Mouse (Mus musculus) cerebellum, adult 2 months (tissue): ENCODE results near the gene Pdzd2. TPM values are rescaled to one million over a fixed set of nuclear protein-coding genes. Genes with fewer than 3 reads are reported as not detected.
A peak's percentile ranks its signal among the peaks of the same experiment; 100 is the strongest.

Experiments used
- DNase-seq, 2 experiments: peaks; one replicate each; pipeline ENCODE4 v3.0.0; 2021
- H3K27ac ChIP-seq: fragments of 200-500 bp; 2 replicates; pipeline ENCODE4 v1.5.1; 2012; ENCODE audit warnings: low read length, control low read depth, inconsistent platforms; ENCODE audit not compliant: insufficient read depth
- H3K27me3 ChIP-seq: fragments of 200-500 bp; 2 replicates; pipeline ENCODE4 v1.6.1; 2012; ENCODE audit warnings: inconsistent platforms, mild to moderate bottlenecking, low read length, moderate library complexity; ENCODE audit not compliant: control insufficient read depth, insufficient read depth
- H3K4me1 ChIP-seq: fragments of 200-500 bp; 2 replicates; pipeline ENCODE4 v1.6.1; 2011; ENCODE audit warnings: low read length; ENCODE audit not compliant: control insufficient read depth, insufficient read depth
- H3K4me3 ChIP-seq: fragments of 200-500 bp; replicated peaks from 2 replicates; pipeline ENCODE3; 2011; ENCODE audit warnings: mild to moderate bottlenecking, low read depth, low read length, control low read depth; ENCODE audit not compliant: insufficient read depth
- CTCF ChIP-seq: fragments of 200-500 bp; IDR thresholded peaks from 2 replicates; pipeline ENCODE4 v1.5.1; 2011; ENCODE audit warnings: low read depth, mild to moderate bottlenecking, control low read depth, low read length, moderate library complexity, borderline replicate concordance; ENCODE audit not compliant: insufficient read depth
- POLR2A ChIP-seq: fragments of 200-500 bp; IDR thresholded peaks from 2 replicates; pipeline ENCODE4 v1.6.1; 2011; ENCODE audit warnings: low read length, control low read depth, borderline replicate concordance; ENCODE audit not compliant: insufficient read depth
- WGBS: fragments of 180-500 bp; shearing (Covaris S2); methylation state at CpG from one replicate; pipeline ENCODE4 v1.1.7; 2018; 5-methylcytosine and 5-hydroxymethylcytosine counted together
- polyA plus RNA-seq: library from polyadenylated mRNA; depleted of rRNA; stranded (reverse); fragments of >200 nt; gene quantifications from 2 replicates; pipeline ENCODE4 v1.2.3, GENCODE M21; 2012; rRNA removed

Gene Pdzd2
- 5.3 and 6.3 TPM in 2 replicates for polyA plus RNA-seq

DNA sequence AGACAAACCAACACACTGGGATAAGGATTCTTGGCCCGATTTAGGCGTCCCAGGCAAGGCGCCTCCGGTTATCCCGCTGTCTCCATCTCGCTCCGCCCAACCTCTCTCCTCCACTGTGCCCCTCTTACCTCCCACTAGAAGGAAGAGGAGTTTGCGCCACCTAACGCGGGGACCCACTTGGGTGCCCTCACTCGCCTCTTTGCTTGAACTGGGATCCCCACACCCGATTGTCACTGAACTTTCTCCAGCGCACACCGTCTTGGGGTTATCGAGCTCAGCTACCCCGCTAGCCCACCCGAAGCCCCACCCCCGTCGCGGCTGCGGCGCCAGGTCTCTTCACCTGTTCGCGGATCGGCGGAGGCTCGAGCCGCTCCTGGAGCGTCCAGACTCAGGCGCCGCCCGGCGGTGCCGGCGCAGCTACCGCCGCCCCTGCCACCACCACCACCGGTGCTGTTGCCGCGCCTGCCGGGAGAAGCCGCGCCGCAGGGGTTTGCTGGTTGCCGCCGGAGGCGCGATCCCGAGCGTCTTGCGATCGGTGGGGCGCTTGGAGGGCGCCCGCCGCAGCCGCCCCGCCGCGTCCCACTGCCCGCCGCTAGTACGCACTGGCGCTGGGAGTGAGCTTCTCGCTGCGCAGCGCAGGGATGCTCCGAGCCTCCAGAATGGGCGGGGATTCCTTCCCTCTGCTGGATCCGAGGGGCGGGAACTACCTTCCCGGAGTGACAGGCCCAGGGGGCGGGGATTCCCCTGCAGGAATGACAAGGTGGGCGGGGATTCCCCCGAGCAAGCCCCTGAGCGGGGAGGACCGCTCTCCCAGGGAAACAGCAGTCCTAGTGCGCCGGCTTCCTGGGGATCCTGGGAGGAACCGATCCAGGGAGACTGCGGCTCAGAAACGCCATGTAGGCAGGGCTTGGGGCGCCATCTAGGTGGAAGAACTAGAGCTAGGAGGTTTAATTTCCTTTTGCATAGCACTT lies at the start of gene Pdzd2:
TSS of gene Pdzd2 (minus strand) at position 648 of the 971 bp plus-strand sequence.
- WGBS, result 2% methylated on average over 72 of the region's 83 CpGs
- Histone ChIP-seq H3K27me3 (no peaks in the 10 kb centered on the region), H3K27ac (no peak within 1 kb of the TSS), H3K4me1 (no peaks in the 10 kb centered on the region), H3K4me3 (peak within 1 kb of the TSS; percentile 53)
- peak; percentile 89 for DNase-seq
- TF ChIP-seq CTCF (peak; percentile 37; the same call in 1 of the 2 replicates), POLR2A (no peak)

DNA sequence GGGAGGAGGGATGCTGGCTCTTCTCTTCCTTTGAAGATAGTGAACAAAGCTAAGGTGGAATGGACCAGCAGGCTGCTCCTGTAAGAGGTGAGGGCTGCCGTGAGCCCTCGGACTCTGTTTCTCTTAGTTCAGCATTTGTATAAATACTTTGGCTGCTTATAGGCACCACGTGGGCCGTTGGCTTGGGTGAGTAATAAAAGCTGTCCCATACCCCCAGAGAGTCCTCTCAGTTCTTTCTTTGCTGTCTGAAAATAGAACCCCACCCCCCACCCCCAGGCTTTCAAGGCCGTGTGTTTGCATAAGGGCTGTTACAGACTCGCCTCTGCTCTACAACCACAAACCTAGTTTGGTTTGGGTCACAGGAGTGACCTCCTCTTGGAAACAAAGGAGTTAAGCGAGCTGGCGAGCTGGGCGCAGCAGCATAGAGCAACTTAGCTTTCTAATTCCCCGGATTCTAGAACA lies 49.7 kb upstream of the Pdzd2 start:
- no peak for DNase-seq
- no peak for TF ChIP-seq POLR2A
- no peak for TF ChIP-seq CTCF
- WGBS, result 42% methylated on average over 10 of the region's 10 CpGs
- H3K4me3 ChIP-seq, result no peak overlapping the region
- H3K4me1 ChIP-seq, result no peaks in the 10 kb centered on the region
- no peak overlapping the region for H3K27ac ChIP-seq
- no peaks in the 10 kb centered on the region for H3K27me3 ChIP-seq

DNA sequence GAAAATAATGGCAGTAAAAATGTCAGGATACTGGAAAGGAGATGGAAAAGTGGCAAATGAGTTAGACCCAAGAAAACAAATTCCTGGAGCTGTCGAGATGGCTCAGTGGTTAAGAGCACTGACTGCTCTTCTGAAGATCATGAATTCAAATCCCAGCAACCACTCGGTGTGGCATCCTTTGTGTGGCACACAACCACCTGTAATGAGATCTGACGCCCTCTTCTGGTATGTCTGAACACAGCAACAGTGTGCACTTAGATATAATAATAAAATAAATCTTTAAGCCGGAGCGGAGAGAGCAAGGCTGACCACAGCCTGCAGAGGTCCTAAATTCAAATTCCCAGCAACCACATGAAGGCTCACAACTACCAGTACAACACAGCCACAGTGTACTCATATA lies 48.8 kb upstream of the Pdzd2 start:
- 78% methylated on average over 5 of the region's 5 CpGs for WGBS
- no peak for DNase-seq
- H3K4me3 ChIP-seq, result no peak overlapping the region
- H3K27me3 ChIP-seq, result no peaks in the 10 kb centered on the region
- H3K4me1 ChIP-seq, result no peaks in the 10 kb centered on the region
- TF ChIP-seq CTCF (no peak), POLR2A (no peak)
- no peak overlapping the region for H3K27ac ChIP-seq

DNA sequence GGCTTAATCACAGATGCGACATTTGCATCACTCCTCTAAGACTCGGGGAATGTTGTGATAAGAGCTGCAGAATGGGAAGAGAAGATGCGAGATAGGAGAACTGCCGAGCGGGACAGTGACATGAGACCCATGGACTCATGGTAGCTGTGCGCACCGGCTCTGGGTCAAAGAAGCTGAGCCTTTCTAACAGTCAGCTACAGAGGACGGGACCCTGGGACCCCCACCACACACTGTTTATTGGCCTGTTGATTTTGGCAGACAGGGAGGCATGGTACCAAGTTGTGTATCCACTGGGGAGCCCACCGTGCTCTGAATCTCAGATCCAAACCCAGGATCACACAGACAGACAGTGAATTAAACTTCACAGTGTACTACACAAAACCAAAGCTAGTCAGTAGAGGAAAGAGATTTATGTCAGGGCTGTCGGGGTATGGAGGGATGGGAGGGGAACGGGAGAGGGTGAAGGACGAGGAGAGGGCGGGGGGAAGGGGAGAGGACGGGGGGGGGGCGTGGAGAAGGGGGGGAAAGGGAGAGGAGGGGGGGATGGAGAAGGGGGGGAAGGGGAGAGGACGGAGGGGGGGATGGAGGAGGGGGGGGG lies 42.1 kb upstream of the Pdzd2 start:
- Histone ChIP-seq H3K4me3 (no peak overlapping the region), H3K27me3 (no peaks in the 10 kb centered on the region), H3K27ac (no peak overlapping the region), H3K4me1 (no peaks in the 10 kb centered on the region)
- no peak for TF ChIP-seq POLR2A
- TF ChIP-seq CTCF, result no peak
- 66% methylated on average over 15 of the region's 16 CpGs for WGBS
- DNase-seq, result no peak

DNA sequence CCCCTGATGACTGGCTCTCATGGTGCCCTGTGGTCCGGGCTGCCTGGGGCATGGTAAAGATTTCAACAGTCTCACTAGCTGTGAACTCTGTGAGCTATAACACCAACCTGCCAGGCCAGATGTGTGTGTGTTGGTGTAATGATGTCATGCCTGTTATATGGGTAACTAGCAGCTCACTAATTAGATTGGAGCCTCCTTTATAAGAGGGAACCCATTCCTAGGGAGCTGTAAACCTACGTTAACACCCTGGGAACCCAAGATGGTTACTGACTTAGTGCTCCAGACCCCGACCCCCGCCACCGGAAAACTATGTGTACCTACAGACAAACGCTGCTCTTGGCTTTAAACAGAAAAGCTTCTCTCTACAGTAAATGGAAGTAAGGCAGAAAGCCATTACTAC lies 41.6 kb upstream of the Pdzd2 start:
- no peak for TF ChIP-seq CTCF
- no peak for TF ChIP-seq POLR2A
- Histone ChIP-seq H3K4me3 (no peak overlapping the region), H3K27me3 (no peaks in the 10 kb centered on the region), H3K27ac (no peak overlapping the region), H3K4me1 (no peaks in the 10 kb centered on the region)
- DNase-seq, result no peak
- WGBS, result 90% methylated on average over 6 of the region's 6 CpGs

DNA sequence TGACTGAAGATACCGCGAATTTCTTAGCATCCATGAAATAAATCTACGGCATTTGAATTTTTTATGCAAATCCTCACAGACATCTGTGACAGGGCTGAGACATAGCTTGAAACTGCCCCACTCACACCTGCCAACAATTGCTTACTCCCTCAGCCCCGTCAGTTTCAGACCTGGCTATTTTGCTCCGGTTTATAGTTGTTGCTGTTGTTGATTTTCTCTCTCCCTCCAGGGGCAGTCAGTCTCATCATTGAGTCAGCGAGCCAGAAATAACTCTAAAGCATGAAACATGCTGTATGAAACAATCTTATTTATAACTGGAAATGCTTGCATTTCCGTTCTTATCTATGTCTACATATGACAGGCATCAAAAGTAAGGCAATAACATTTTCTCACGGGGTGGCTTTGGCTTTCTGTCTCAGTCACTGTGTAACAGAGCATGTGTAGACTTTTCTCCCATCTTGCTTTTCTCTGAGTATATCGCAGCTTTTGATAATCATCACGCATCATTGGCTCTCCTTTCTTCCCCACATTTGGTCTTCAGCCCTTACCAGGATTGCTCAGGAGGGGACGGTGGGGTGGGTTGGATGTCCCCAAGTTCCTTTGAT lies 34.5 kb upstream of the Pdzd2 start:
- Histone ChIP-seq H3K4me3 (no peak overlapping the region), H3K27ac (no peak overlapping the region), H3K4me1 (no peaks in the 10 kb centered on the region), H3K27me3 (no peaks in the 10 kb centered on the region)
- DNase-seq, result no peak
- no peak for TF ChIP-seq POLR2A
- TF ChIP-seq CTCF, result no peak
- 37% methylated on average over 11 of the region's 11 CpGs for WGBS

DNA sequence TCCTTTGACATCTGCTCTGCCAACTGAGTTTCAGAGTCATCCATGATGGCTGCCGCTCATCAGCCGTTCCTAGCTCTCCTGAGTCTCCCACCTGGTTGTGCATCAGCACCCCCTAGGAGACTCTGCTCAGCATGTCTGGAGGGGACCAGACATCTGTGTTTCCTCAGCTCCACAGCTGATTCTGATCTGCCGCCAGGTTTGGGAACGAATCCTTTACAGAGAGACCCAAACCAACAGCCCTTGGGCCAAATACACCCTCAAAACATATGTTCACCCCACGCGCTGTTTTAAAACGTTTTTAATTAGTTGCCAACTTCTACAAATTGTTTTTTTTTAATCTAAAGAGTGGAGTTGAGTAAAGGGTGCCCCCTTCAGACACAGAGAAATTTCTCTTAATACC lies 31.2 kb upstream of the Pdzd2 start:
- no peak for DNase-seq
- WGBS, result 25% methylated on average over 7 of the region's 7 CpGs
- no peaks in the 10 kb centered on the region for H3K4me1 ChIP-seq
- H3K27me3 ChIP-seq, result no peaks in the 10 kb centered on the region
- no peak overlapping the region for H3K4me3 ChIP-seq
- TF ChIP-seq POLR2A (no peak), CTCF (no peak)
- H3K27ac ChIP-seq, result no peak overlapping the region

DNA sequence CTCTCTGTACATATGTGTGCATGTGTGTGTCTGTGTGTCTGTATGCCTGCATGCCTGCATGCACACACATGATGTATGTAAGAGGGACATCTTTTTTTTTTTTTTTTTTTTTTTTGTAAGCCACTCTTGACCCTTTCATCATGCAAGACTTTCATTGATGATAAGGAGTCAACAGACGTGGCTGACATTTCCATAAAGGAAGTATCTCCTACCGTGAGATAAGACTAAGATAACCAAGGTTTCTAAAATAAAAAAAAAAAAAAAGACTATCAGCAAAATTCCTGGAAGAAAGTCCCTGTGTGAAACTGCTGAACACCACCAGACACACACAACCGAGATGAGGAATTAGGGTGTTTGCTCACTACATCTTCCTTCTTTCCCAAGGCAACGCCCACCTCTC lies 27.1 kb upstream of the Pdzd2 start:
- Histone ChIP-seq H3K4me1 (no peaks in the 10 kb centered on the region), H3K27ac (no peak overlapping the region), H3K27me3 (no peaks in the 10 kb centered on the region), H3K4me3 (no peak overlapping the region)
- DNase-seq, result no peak
- no peak for TF ChIP-seq CTCF
- 85% methylated on average over 4 of the region's 4 CpGs for WGBS
